ENCODE assay signal across 14 mouse cellular contexts in genomic region chr17:29432666-29433065, GRCm38 (mm10). TPM values are rescaled to one million over a fixed set of nuclear protein-coding genes. Genes with fewer than 3 reads are reported as not detected.
DNase-seq lines count a peak whose midpoint lies in the region; ATAC-seq and TF ChIP-seq lines count a peak whose summit lies in the region.
"Had no signal": no experiment of that assay in that cellular context is flagged by ENCODE, and none has a peak within 500 bp of the region (broad histone marks: within the 10 kb centered on the region; RNA-seq: fewer than 3 reads in every experiment).

No protein-coding gene starts in this region.

- H3K9me3 ChIP-seq in hindbrain, embryonic 10.5 days: 0 out of 2 replicates have a peak, but pooled peaks cover 3% of the 10 kb centered on the region
- H3K9me3 ChIP-seq in hindbrain, embryonic 16.5 days (ENCODE audit: control insufficient read depth, low read length): no peaks in the 10 kb centered on the region
- H3K9me3 ChIP-seq in liver, embryonic 13.5 days (replicated peaks): peaks cover 5% of the 10 kb centered on the region; the same call in 1 of the 2 replicates
- H3K9me3 ChIP-seq: lung, embryonic 15.5 days had no signal

- no peaks in the 10 kb centered on the region for H3K27me3 ChIP-seq in hindbrain, embryonic 10.5 days (ENCODE audit: insufficient read depth, poor library complexity, severe bottlenecking)
- no peaks in the 10 kb centered on the region for H3K27me3 ChIP-seq in hindbrain, embryonic 16.5 days (replicated peaks; ENCODE audit: control insufficient read depth, insufficient read depth, low read length)
- H3K27me3 ChIP-seq in liver, embryonic 13.5 days: peaks cover 13% of the 10 kb centered on the region; the same call in 1 of the 2 replicates
- H3K27me3 ChIP-seq: lung, embryonic 15.5 days had no signal

- H3K4me3 ChIP-seq in hindbrain, embryonic 10.5 days: no peak overlapping the region
- no peak overlapping the region for H3K4me3 ChIP-seq in hindbrain, embryonic 16.5 days (ENCODE audit: low read length)
- peak overlapping the region; percentile 12 for H3K4me3 ChIP-seq in bone marrow macrophage, adult 2 months (ENCODE audit: insufficient read depth, low read length)
- H3K4me3 ChIP-seq in liver, embryonic 13.5 days (replicated peaks): no peak overlapping the region
- H3K4me3 ChIP-seq: left cerebral cortex, adult 2 months; lung, embryonic 15.5 days had no signal

- no peaks in the 10 kb centered on the region for H3K36me3 ChIP-seq in hindbrain, embryonic 10.5 days
- H3K36me3 ChIP-seq in hindbrain, embryonic 16.5 days (ENCODE audit: control insufficient read depth, insufficient read depth, low read length): no peaks in the 10 kb centered on the region
- H3K36me3 ChIP-seq in liver, embryonic 13.5 days: peaks cover 2% of the 10 kb centered on the region; the same call in 1 of the 2 replicates
- H3K36me3 ChIP-seq: lung, embryonic 15.5 days had no signal

- no peak overlapping the region for H3K9ac ChIP-seq in hindbrain, embryonic 16.5 days (ENCODE audit: low read depth, low read length)
- peak overlapping the region; percentile 70 for H3K9ac ChIP-seq in liver, embryonic 13.5 days
- H3K9ac ChIP-seq: lung, embryonic 15.5 days had no signal

- peaks cover 59% of the 10 kb centered on the region for H3K4me1 ChIP-seq in hindbrain, embryonic 10.5 days (replicated peaks)
- no peaks in the 10 kb centered on the region; the same call in none of the 2 replicates for H3K4me1 ChIP-seq in hindbrain, embryonic 16.5 days (ENCODE audit: control insufficient read depth, insufficient read depth, low read depth, low read length)
- peaks cover 39% of the 10 kb centered on the region for H3K4me1 ChIP-seq in bone marrow macrophage, adult 2 months (ENCODE audit: control insufficient read depth, insufficient read depth, low read length)
- peaks cover 97% of the 10 kb centered on the region for H3K4me1 ChIP-seq in liver, embryonic 13.5 days (replicated peaks)

- WGBS in hindbrain, embryonic 10.5 days: 92% methylated on average over 8 of the region's 8 CpGs
- 96% methylated on average over 8 of the region's 8 CpGs for WGBS in hindbrain, embryonic 16.5 days
- 75% methylated on average over 8 of the region's 8 CpGs for WGBS in liver, embryonic 13.5 days (ENCODE audit: insufficient replicate concordance)

- H3K27ac ChIP-seq in hindbrain, embryonic 10.5 days: peak overlapping the region; percentile 57; the same call in 1 of the 2 replicates
- H3K27ac ChIP-seq in hindbrain, embryonic 16.5 days (ENCODE audit: low read depth, low read length): no peak overlapping the region
- peak overlapping the region; percentile 99 for H3K27ac ChIP-seq in bone marrow macrophage, adult 2 months (ENCODE audit: insufficient read depth, low read depth, low read length)
- peak overlapping the region; percentile 99 for H3K27ac ChIP-seq in liver, embryonic 13.5 days
- H3K27ac ChIP-seq: left cerebral cortex, adult 2 months; lung, embryonic 15.5 days; stomach, postnatal 0 days had no signal

- DNase-seq in heart, adult 11 months: peak; percentile 66
- no peak for DNase-seq in heart, adult 18-20 months
- no peak for DNase-seq in hindbrain, embryonic 10.5 days (ENCODE audit: low spot score)
- DNase-seq in liver, embryonic 13.5 days: no peak
- DNase-seq in frontal cortex, postnatal 14 days (ENCODE audit: low spot score in 2 of 2): no peak
- no peak for DNase-seq in gastrocnemius, adult 18-20 months (ENCODE audit: low spot score)
- DNase-seq: adrenal gland, postnatal 14 days; cerebellum, adult 9-10 months; kidney, postnatal 14 days had no signal

- no peak overlapping the region for H3K4me2 ChIP-seq in hindbrain, embryonic 16.5 days (ENCODE audit: low read length)
- H3K4me2 ChIP-seq in liver, embryonic 13.5 days: peak overlapping the region; percentile 59
- H3K4me2 ChIP-seq: lung, embryonic 15.5 days had no signal

- no peak for ATAC-seq in hindbrain, embryonic 16.5 days
- ATAC-seq in liver, embryonic 13.5 days (ENCODE audit: low read depth): no peak

- no peak for TF ChIP-seq CTCF in bone marrow macrophage, adult 2 months (IDR thresholded peaks at IDR 0.05; ENCODE audit: low read depth, low read length)

- TF ChIP-seq POLR2A in bone marrow macrophage, adult 2 months (IDR thresholded peaks at IDR 0.05; ENCODE audit: borderline replicate concordance, low read depth, low read length): no peak

RNA-seq across cellular contexts. Expression of gene Pim1, which starts 57.9 kb away (rescaled TPM):
- total RNA-seq in heart, adult 18-20 months (2021): 10 to 100 TPM; 12.7 to 21.2 TPM
- polyA plus RNA-seq in hindbrain, embryonic 10.5 days (2016; fragmentation: Nextera tagmentation; extraction: Ambion mirVana): 25.0 and 30.5 TPM in 2 replicates
- 7.2 and 8.2 TPM in 2 replicates for polyA plus RNA-seq in hindbrain, embryonic 16.5 days (2015; fragmentation: Nextera tagmentation; extraction: Ambion mirVana)
- 84.5 and 85.2 TPM in 2 replicates for polyA plus RNA-seq in bone marrow macrophage, adult 2 months (2012; ENCODE audit: insufficient read depth, insufficient read length, missing spikeins)
- polyA plus RNA-seq in liver, embryonic 13.5 days (2015; fragmentation: Nextera tagmentation; extraction: Ambion mirVana): 105 and 110 TPM in 2 replicates
- 10 to 100 TPM; 18.8 to 25.4 TPM for total RNA-seq in gastrocnemius, adult 18-20 months (2021)
